Mouse (Mus musculus) right cerebral cortex, postnatal 10 days (tissue): Measurements from ENCODE around the gene Tnfaip6.
"Not testable (repeated sequence)": the region's sequence is repeated elsewhere in the genome, so short reads cannot be mapped to it uniquely, and the experiment has no call there.

Experiments
- DNase-seq, 2 experiments: peaks; one replicate each; pipeline ENCODE4 v3.0.0; 2021; ENCODE audit warnings: low spot score in 2 of 2

Gene Tnfaip6

GRCm38 (mm10) chr2:52037882-52038281 is at the start of gene Tnfaip6:
TSS of gene Tnfaip6 (plus strand) at chr2:52038009.
- DNase-seq = peak; percentile 34 to 45

- no peak for DNase-seq
These were observed 48.2 kb upstream of the Tnfaip6 start for GRCm38 (mm10) chr2:51989559-51989958.

GRCm38 (mm10) chr2:51991447-51991846 is 46.4 kb upstream of the Tnfaip6 start:
- no peak for DNase-seq

GRCm38 (mm10) chr2:51999996-52000395 is 37.8 kb upstream of the Tnfaip6 start:
- DNase-seq = no peak

- no peak for DNase-seq
These were observed 36.3 kb upstream of the Tnfaip6 start for GRCm38 (mm10) chr2:52001521-52001920.

GRCm38 (mm10) chr2:52002299-52002698 is 35.5 kb upstream of the Tnfaip6 start:
- DNase-seq = not testable (repeated sequence)

- DNase-seq = no peak
These were observed 31.4 kb upstream of the Tnfaip6 start for GRCm38 (mm10) chr2:52006380-52006779.

GRCm38 (mm10) chr2:52011820-52012219 is 26.0 kb upstream of the Tnfaip6 start:
- not testable (repeated sequence) for DNase-seq

- peak in 1 of 2 experiments; percentile 26 for DNase-seq
These were observed 24.4 kb upstream of the Tnfaip6 start for GRCm38 (mm10) chr2:52013306-52013820.

- DNase-seq = no peak
These were observed 21.4 kb upstream of the Tnfaip6 start for GRCm38 (mm10) chr2:52016361-52016760.

- DNase-seq = no peak
These were observed 10.7 kb upstream of the Tnfaip6 start for GRCm38 (mm10) chr2:52027061-52027460.

- no peak for DNase-seq
These were observed 8.4 kb upstream of the Tnfaip6 start for GRCm38 (mm10) chr2:52029426-52029825.

GRCm38 (mm10) chr2:52031491-52031890 is 6.3 kb upstream of the Tnfaip6 start:
- no peak for DNase-seq

GRCm38 (mm10) chr2:52034601-52035000 is 3.2 kb upstream of the Tnfaip6 start:
- DNase-seq = no peak

GRCm38 (mm10) chr2:52035144-52035543 is 2.7 kb upstream of the Tnfaip6 start:
- DNase-seq = no peak

GRCm38 (mm10) chr2:52036929-52037595 is 747 bp upstream of the Tnfaip6 start:
- DNase-seq = peak in 1 of 2 experiments; percentile 26

GRCm38 (mm10) chr2:52038558-52038957 is 749 bp downstream of the Tnfaip6 start:
- no peak for DNase-seq

GRCm38 (mm10) chr2:52039083-52039801 is 1.4 kb downstream of the Tnfaip6 start:
- DNase-seq = no peak

GRCm38 (mm10) chr2:52042132-52042531 is 4.3 kb downstream of the Tnfaip6 start:
- no peak for DNase-seq

- no peak for DNase-seq
These were observed 4.9 kb downstream of the Tnfaip6 start for GRCm38 (mm10) chr2:52042714-52043113.

GRCm38 (mm10) chr2:52043485-52043884 is 5.7 kb downstream of the Tnfaip6 start:
- no peak for DNase-seq

GRCm38 (mm10) chr2:52046032-52046431 is 8.2 kb downstream of the Tnfaip6 start:
- no peak for DNase-seq

GRCm38 (mm10) chr2:52050823-52051222 is 13.0 kb downstream of the Tnfaip6 start:
- DNase-seq = no peak
